Mouse (Mus musculus) left cerebral cortex, postnatal 25 days (tissue): ENCODE results near the gene Tbkbp1. TPM values are rescaled to one million over a fixed set of nuclear protein-coding genes. Genes with fewer than 3 reads are reported as not detected.

Experiments used
- DNase-seq, 2 experiments: peaks; one replicate each; pipeline ENCODE4 v3.0.0; 2022; ENCODE audit warnings: low spot score in 2 of 2, mixed read lengths in 1 of 2
- intact Hi-C: fragments of 180-260 bp; cut with DNase I; formaldehyde crosslinking; loops from one replicate; pipeline ENCODE4 v1.15.1; 2025
- microRNA-seq, 2 experiments: library from miRNA; unstranded; fragments of <30 nt; microRNA quantifications; one replicate each; pipeline ENCODE4 v1.2.0; 2022
- total RNA-seq, 2 experiments: library from RNA; stranded (reverse); gene quantifications; 2 replicates each; pipeline ENCODE4 v1.2.3; 2021

The Tbkbp1 gene
- total RNA-seq, 2 experiments from 2014 or later: 45.7 to 47.7 TPM

GRCm38 (mm10) chr11:97101722-97102121 is 49.6 kb downstream of the Tbkbp1 start:
- intact Hi-C loops: no loop called here
- peak in 1 of 2 experiments; percentile 25 for DNase-seq

DNA sequence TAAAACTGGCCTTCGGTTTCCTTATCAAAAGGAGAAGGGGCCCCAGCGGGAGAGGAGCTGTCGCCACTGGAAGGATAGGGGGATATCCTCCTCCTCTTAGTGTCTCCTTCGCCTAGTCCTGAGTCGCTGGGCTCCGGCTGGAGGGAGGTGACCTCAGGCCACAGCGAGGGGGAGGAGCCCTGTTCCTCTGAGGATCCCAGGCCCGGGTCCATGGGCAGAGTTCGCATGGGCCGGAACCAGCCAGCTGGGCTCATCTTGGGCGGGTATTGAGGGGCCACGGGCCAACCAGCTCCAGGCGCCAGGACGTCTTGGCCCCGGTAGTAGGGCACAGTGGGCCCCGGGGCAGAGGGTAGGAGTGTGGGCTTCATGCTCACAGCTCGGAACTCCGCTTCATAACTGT is 52.5 kb downstream of the Tbkbp1 start:
- intact Hi-C loops: no loop called here
- DNase-seq: no peak

DNA sequence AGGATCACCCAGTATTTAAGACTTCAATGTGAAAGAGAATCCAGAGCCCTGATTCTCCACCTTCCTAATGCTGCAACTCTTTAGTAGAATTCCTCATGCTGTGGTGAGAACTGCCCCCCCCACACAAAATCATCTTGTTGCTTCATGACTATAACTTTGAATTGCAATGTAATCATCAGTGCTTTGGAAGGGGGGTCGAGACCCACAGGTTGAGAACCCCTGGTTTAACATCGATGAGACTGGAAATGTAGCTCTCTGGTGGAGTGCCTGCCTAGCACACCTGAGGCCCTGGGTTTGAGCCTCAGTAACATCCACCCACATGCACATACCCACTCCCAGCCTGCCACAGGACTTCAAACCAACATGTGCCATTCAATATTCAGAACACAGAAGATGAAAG is 56.7 kb downstream of the Tbkbp1 start:
- intact Hi-C loops: no loop called here
- no peak for DNase-seq

DNA sequence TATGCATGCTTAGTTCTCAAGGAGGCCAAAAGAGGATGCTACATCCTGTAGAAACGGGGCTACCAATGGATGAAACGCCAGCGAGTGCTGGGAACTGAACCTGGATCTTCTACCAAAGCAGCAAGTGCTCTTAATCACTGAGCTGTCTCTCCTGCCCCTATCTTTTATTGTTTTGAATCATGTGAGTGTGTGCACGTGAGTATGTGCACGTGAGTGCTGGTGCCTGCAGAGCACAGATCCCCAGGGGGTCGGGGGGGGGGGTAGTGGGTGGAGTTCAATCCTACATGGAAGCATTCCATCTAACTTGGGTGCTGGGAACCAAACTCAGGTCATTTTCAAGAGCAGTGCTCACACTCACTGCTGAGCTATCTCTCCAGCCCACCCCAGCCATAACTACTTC is 64.9 kb downstream of the Tbkbp1 start:
- DNase-seq: no peak
- intact Hi-C loops: no loop called here

Small RNA genes within 50 kb of the gene (microRNA-seq; reads per million reads assigned to microRNA genes)
- 1.0 to 2.2 reads per million in 2 experiments for gene Mir7235

Other genes with a start within 250 kb of the Tbkbp1 start
- 10 to 100 TPM; 28.1 to 32.3 TPM for gene Cdk5rap3, start 235.0 kb downstream of the Tbkbp1 start, total RNA-seq
- not detected for gene Prr15l, start 223.4 kb downstream of the Tbkbp1 start, total RNA-seq
- gene Pnpo, start 207.5 kb downstream of the Tbkbp1 start, total RNA-seq: 10 to 100 TPM; 37.4 to 37.5 TPM
- 10 to 100 TPM; 12.8 to 13.5 TPM for gene Sp2, start 168.5 kb downstream of the Tbkbp1 start, total RNA-seq
- gene Sp6, start 138.1 kb downstream of the Tbkbp1 start, total RNA-seq: 1 to 10 TPM; 2.1 to 2.2 TPM
- 1 to 10 TPM; 3.6 to 3.7 TPM for gene Scrn2, start 121.6 kb downstream of the Tbkbp1 start, total RNA-seq
- under 1 TPM; 0.66 to 0.71 TPM for gene Lrrc46, start 110.1 kb downstream of the Tbkbp1 start, total RNA-seq
- 10 to 100 TPM; 67.9 to 68.8 TPM for gene Mrpl10, start 109.9 kb downstream of the Tbkbp1 start, total RNA-seq
- 10 to 100 TPM; 11.2 to 15.3 TPM for gene Osbpl7, start 100.9 kb downstream of the Tbkbp1 start, total RNA-seq
- under 1 TPM; 0.18 to 0.30 TPM for gene Tbx21, start 36.2 kb downstream of the Tbkbp1 start, total RNA-seq
- 100 to 1,000 TPM; 112 to 118 TPM for gene Kpnb1, start 36.4 kb upstream of the Tbkbp1 start, total RNA-seq
- 100 to 1,000 TPM; 133 to 134 TPM for gene Npepps, start 129.1 kb upstream of the Tbkbp1 start, total RNA-seq
- 10 to 100 TPM; 27.0 to 27.2 TPM for gene Mrpl45, start 164.2 kb upstream of the Tbkbp1 start, total RNA-seq
- gene Gpr179, start 200.6 kb upstream of the Tbkbp1 start, total RNA-seq: under 1 TPM; 0.18 to 0.43 TPM
- 10 to 100 TPM; 87.3 to 94.1 TPM for gene Socs7, start 211.1 kb upstream of the Tbkbp1 start, total RNA-seq